Mouse (Mus musculus) heart, adult 2 months (tissue): ENCODE data around the gene Rtca.

Experiments
- CTCF ChIP-seq: fragments of 200-600 bp; IDR thresholded peaks from 2 replicates; pipeline ENCODE4 v1.8.1; 2022; ENCODE audit warnings: antibody characterized with exemption, mild to moderate bottlenecking, moderate library complexity
- POLR2A ChIP-seq: fragments of 200-500 bp; IDR thresholded peaks from 2 replicates; pipeline ENCODE4 v1.6.1; 2011; ENCODE audit warnings: mild to moderate bottlenecking, low read depth, low read length, control low read depth; ENCODE audit not compliant: insufficient read depth

DNA sequence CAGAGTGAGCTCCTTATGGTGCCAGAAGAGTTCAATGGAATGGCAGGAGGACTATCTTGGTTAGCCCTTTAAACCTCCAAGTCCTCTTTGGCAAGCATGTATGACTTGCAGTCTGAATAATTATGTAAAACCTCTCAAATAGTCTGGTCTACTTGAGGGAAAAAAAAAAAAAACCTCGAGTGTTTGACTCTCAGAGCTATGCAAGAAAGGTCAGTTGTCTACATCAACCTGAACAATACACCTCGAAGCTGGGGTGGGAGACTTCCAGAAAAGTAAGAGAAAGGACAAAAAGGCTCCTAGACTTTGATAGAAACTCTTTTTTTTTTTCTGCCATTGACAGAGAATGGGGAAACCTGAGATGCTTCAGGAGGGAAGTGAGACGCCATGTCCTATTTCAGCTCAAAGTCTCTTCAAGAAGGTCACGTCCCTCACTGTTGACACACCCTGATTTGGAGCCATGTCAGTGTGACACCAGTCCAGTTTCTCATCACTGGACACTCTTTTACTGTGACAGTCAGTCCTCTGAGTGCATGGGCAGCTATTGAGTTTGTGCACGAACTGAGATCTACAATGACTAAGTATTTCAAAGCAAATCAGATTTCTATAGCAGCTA, 31.2 kb downstream of the Rtca start:
- no peak for TF ChIP-seq CTCF
- no peak for TF ChIP-seq POLR2A
